Mouse (Mus musculus) layer of hippocampus, postnatal 14 days (tissue): ENCODE data around the gene Zp3r. TPM values are rescaled to one million over a fixed set of nuclear protein-coding genes. Genes with fewer than 3 reads are reported as not detected.

Experiments used
- total RNA-seq, 2 experiments: library from RNA; stranded (reverse); gene quantifications; 2 replicates each; pipeline ENCODE4 v1.2.3; 2021

Gene Zp3r
- total RNA-seq, 2 experiments from 2014 or later = 0.26 TPM; not detected in 1

Other genes starting within 250 kb of the Zp3r start
- under 1 TPM in 1 of 2 experiments, not detected in 1; 0.93 TPM for gene Cd55b, start 206.6 kb downstream of the Zp3r start, total RNA-seq
- gene Cd55, start 166.9 kb downstream of the Zp3r start, total RNA-seq = 1 to 10 TPM; 6.8 to 8.8 TPM
- gene C4bp, start 32.0 kb upstream of the Zp3r start, total RNA-seq = 1 to 10 TPM; 1.1 to 1.3 TPM
- under 1 TPM in 1 of 2 experiments, not detected in 1; 0.35 TPM for gene Gm29427, start 86.2 kb upstream of the Zp3r start, total RNA-seq
- 10 to 100 TPM; 11.7 to 13.9 TPM for gene Yod1, start 87.7 kb upstream of the Zp3r start, total RNA-seq
- gene Pfkfb2, start 99.6 kb upstream of the Zp3r start, total RNA-seq = 10 to 100 TPM; 44.0 to 55.8 TPM
- 1 to 10 TPM; 1.2 to 1.6 TPM for gene AA986860, start 102.4 kb upstream of the Zp3r start, total RNA-seq
- not detected for gene Fcamr, start 171.3 kb upstream of the Zp3r start, total RNA-seq
- not detected for gene Pigr, start 197.1 kb upstream of the Zp3r start, total RNA-seq
- under 1 TPM in 1 of 2 experiments, not detected in 1; 0.46 TPM for gene Fcmr, start 236.0 kb upstream of the Zp3r start, total RNA-seq